Mouse (Mus musculus) CH12.LX (cell line): ENCODE results near the gene Otud7b.

Experiments
- CHD2 ChIP-seq: IDR thresholded peaks from 2 replicates; pipeline ENCODE4 v1.6.1; 2011; ENCODE audit warnings: low read length, improper control_type of control experiment
- CTCF ChIP-seq, 2 experiments: IDR thresholded peaks in 1 of 2; conservative IDR thresholded peaks in 1 of 2; 2 replicates each; pipeline ENCODE4 v1.5.1; 2011 to 2012; ENCODE audit warnings: low read depth in 2 of 2, low read length in 2 of 2, improper control_type of control experiment in 1 of 2, inconsistent platforms in 1 of 2, mild to moderate bottlenecking in 1 of 2, moderate library complexity in 1 of 2
- E2F4 ChIP-seq: IDR thresholded peaks from 2 replicates; pipeline ENCODE4 v1.6.1; 2011; ENCODE audit warnings: low read depth, low read length, improper control_type of control experiment; ENCODE audit not compliant: insufficient replicate concordance
- ETS1 ChIP-seq: conservative IDR thresholded peaks from 2 replicates; pipeline ENCODE4 v1.6.1; 2012; ENCODE audit warnings: low read depth, mild to moderate bottlenecking, inconsistent platforms, low read length, improper control_type of control experiment, moderate library complexity
- NRF1 ChIP-seq: IDR thresholded peaks from 2 replicates; pipeline ENCODE4 v1.6.1; 2014; ENCODE audit warnings: low read depth, mild to moderate bottlenecking, inconsistent platforms, low read length, improper control_type of control experiment, moderate library complexity
- POLR2A ChIP-seq: IDR thresholded peaks from 2 replicates; pipeline ENCODE4 v1.6.1; 2011; ENCODE audit warnings: low read depth, mild to moderate bottlenecking, improper control_type of control experiment, low read length
- SMC3 ChIP-seq: IDR thresholded peaks from 2 replicates; pipeline ENCODE4 v1.6.1; 2011; ENCODE audit warnings: low read depth, low read length, improper control_type of control experiment
- USF1 ChIP-seq: IDR thresholded peaks from 2 replicates; pipeline ENCODE4 v1.6.1; 2014; ENCODE audit warnings: low read depth, mild to moderate bottlenecking, inconsistent platforms, low read length, improper control_type of control experiment
- ZC3H11A ChIP-seq: IDR thresholded peaks from 2 replicates; pipeline ENCODE4 v1.6.1; 2012; ENCODE audit warnings: low read depth, mild to moderate bottlenecking, inconsistent platforms, low read length, improper control_type of control experiment

DNA sequence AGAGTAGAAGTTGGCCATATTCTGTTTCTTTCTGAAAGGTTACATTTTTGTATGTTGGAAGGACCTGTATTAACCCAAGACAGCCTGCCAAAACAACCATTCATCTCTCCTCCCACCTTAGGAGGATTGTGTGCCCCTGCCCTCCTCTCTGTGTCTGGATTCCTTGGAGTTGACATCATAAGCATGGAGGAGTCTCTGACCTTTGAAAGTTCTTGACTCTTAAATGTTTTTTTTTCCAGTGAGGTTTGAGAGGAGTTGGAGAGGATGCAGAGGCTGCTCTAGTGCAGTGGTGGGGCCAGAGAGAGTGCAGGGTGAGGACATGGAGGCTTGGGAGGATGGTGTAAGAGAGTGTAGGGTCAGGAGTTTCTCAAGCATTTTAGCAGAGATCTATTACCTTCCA, 23.8 kb downstream of the Otud7b start:
- TF ChIP-seq NRF1 = no peak
- no peak for TF ChIP-seq CHD2
- no peak for TF ChIP-seq CTCF (conservative IDR thresholded peaks at IDR 0.05 in 1 of 2, IDR thresholded peaks at IDR 0.05 in 1 of 2; ENCODE audit: low read depth in 2 of 2, low read length in 2 of 2)
- no peak for TF ChIP-seq POLR2A
- TF ChIP-seq SMC3 = no peak
- TF ChIP-seq ETS1 = no peak
- TF ChIP-seq USF1 = no peak
- TF ChIP-seq E2F4 = no peak
- no peak for TF ChIP-seq ZC3H11A
